Mouse (Mus musculus): ENCODE measurements around the gene Fam234b. TPM values are rescaled to one million over a fixed set of nuclear protein-coding genes. Genes with fewer than 3 reads are reported as not detected.

Fam234b gene
- 36.3 and 37.5 TPM in 2 replicates for polyA plus RNA-seq (2016; fragmentation: Nextera tagmentation; extraction: Ambion mirVana)

- Histone ChIP-seq H3K9me3 (replicated peaks) (no peaks in the 10 kb centered on the region), H3K36me3 (peaks cover 43% of the 10 kb centered on the region), H3K4me1 (peaks cover 77% of the 10 kb centered on the region), H3K9ac (peak within 1 kb of the TSS; percentile 96), H3K27me3 (replicated peaks) (no peaks in the 10 kb centered on the region), H3K4me2 (peak within 1 kb of the TSS; percentile 70), H3K27ac (peak within 1 kb of the TSS; percentile 99), H3K4me3 (peak within 1 kb of the TSS; percentile 87)
- peak; percentile 77 for ATAC-seq
- WGBS (ENCODE audit: insufficient replicate concordance): under 1% methylated on average over 52 of the region's 52 CpGs
Measured at GRCm38 (mm10) chr6:135197921-135198532, at the start of gene Fam234b, which contains the start of gene Hebp1. Gene Fam234b (plus strand): TSS chr6:135197977. Gene Hebp1 (minus strand): TSS chr6:135198022.

GRCm38 (mm10) chr6:135148506-135148905, 49.3 kb upstream of the Fam234b start:
- 35% methylated on average over 1 of the region's 1 CpGs for WGBS (ENCODE audit: insufficient replicate concordance)
- H3K27me3 ChIP-seq (replicated peaks): no peaks in the 10 kb centered on the region
- ATAC-seq: peak; percentile 14; the same call in 1 of the 2 replicates
- no peak overlapping the region for H3K27ac ChIP-seq
- H3K36me3 ChIP-seq: peaks cover 97% of the 10 kb centered on the region
- no peak overlapping the region for H3K9ac ChIP-seq
- H3K4me1 ChIP-seq: peaks cover 4% of the 10 kb centered on the region; the same call in 1 of the 2 replicates
- H3K9me3 ChIP-seq (replicated peaks): no peaks in the 10 kb centered on the region
- H3K4me3 ChIP-seq: no peak overlapping the region
- H3K4me2 ChIP-seq: no peak overlapping the region

- WGBS (ENCODE audit: insufficient replicate concordance): 80% methylated on average over 4 of the region's 4 CpGs
- peaks cover 97% of the 10 kb centered on the region for H3K36me3 ChIP-seq
- H3K4me2 ChIP-seq: no peak overlapping the region
- ATAC-seq: 0 out of 2 replicates have a peak, but pooled peaks have one; percentile 3
- no peaks in the 10 kb centered on the region; the same call in 1 of the 2 replicates for H3K4me1 ChIP-seq
- no peak overlapping the region for H3K27ac ChIP-seq
- H3K4me3 ChIP-seq: no peak overlapping the region
- no peak overlapping the region for H3K9ac ChIP-seq
- no peaks in the 10 kb centered on the region for H3K9me3 ChIP-seq (replicated peaks)
- H3K27me3 ChIP-seq (replicated peaks): no peaks in the 10 kb centered on the region
Measured at GRCm38 (mm10) chr6:135149175-135149574, 48.6 kb upstream of the Fam234b start.

GRCm38 (mm10) chr6:135149722-135150121, 48.1 kb upstream of the Fam234b start:
- peaks cover 97% of the 10 kb centered on the region for H3K36me3 ChIP-seq
- peak; percentile 44; the same call in 1 of the 2 replicates for ATAC-seq
- H3K27me3 ChIP-seq (replicated peaks): no peaks in the 10 kb centered on the region
- 73% methylated on average over 4 of the region's 4 CpGs for WGBS (ENCODE audit: insufficient replicate concordance)
- H3K27ac ChIP-seq: no peak overlapping the region
- no peaks in the 10 kb centered on the region; the same call in 1 of the 2 replicates for H3K4me1 ChIP-seq
- no peak overlapping the region for H3K4me3 ChIP-seq
- H3K4me2 ChIP-seq: no peak overlapping the region
- no peak overlapping the region for H3K9ac ChIP-seq
- H3K9me3 ChIP-seq (replicated peaks): no peaks in the 10 kb centered on the region

- no peaks in the 10 kb centered on the region for H3K27me3 ChIP-seq (replicated peaks)
- peak; percentile 48 for ATAC-seq
- WGBS (ENCODE audit: insufficient replicate concordance): 26% methylated on average over 5 of the region's 5 CpGs
- no peaks in the 10 kb centered on the region for H3K9me3 ChIP-seq (replicated peaks)
- no peak overlapping the region for H3K27ac ChIP-seq
- no peak overlapping the region for H3K4me2 ChIP-seq
- no peak overlapping the region for H3K9ac ChIP-seq
- peaks cover 97% of the 10 kb centered on the region for H3K36me3 ChIP-seq
- H3K4me3 ChIP-seq: no peak overlapping the region
- H3K4me1 ChIP-seq: no peaks in the 10 kb centered on the region
Measured at GRCm38 (mm10) chr6:135150311-135150710, 47.5 kb upstream of the Fam234b start.

- H3K36me3 ChIP-seq: peaks cover 78% of the 10 kb centered on the region
Measured at GRCm38 (mm10) chr6:135153719-135154118, 44.1 kb upstream of the Fam234b start.

GRCm38 (mm10) chr6:135156597-135156996, 41.2 kb upstream of the Fam234b start:
- WGBS (ENCODE audit: insufficient replicate concordance): 41% methylated on average over 8 of the region's 8 CpGs
- H3K4me1 ChIP-seq: peaks cover 53% of the 10 kb centered on the region
- peak; percentile 58 for ATAC-seq
- peaks cover 76% of the 10 kb centered on the region for H3K36me3 ChIP-seq
- H3K27me3 ChIP-seq (replicated peaks): no peaks in the 10 kb centered on the region
- H3K4me2 ChIP-seq: no peak overlapping the region
- H3K27ac ChIP-seq: no peak overlapping the region
- no peaks in the 10 kb centered on the region for H3K9me3 ChIP-seq (replicated peaks)
- no peak overlapping the region for H3K4me3 ChIP-seq
- 0 out of 2 replicates have a peak overlapping the region, but pooled peaks have one; percentile 5 for H3K9ac ChIP-seq

More at GRCm38 (mm10) chr6:135153719-135154118, 44.1 kb upstream of the Fam234b start:
- no peak overlapping the region for H3K4me2 ChIP-seq
- H3K9me3 ChIP-seq (replicated peaks): no peaks in the 10 kb centered on the region
- no peak for ATAC-seq
- H3K27ac ChIP-seq: no peak overlapping the region
- H3K9ac ChIP-seq: no peak overlapping the region
- 84% methylated on average over 5 of the region's 5 CpGs for WGBS (ENCODE audit: insufficient replicate concordance)
- no peaks in the 10 kb centered on the region for H3K27me3 ChIP-seq (replicated peaks)
- no peak overlapping the region for H3K4me3 ChIP-seq
- peaks cover 26% of the 10 kb centered on the region for H3K4me1 ChIP-seq

- no peaks in the 10 kb centered on the region for H3K9me3 ChIP-seq (replicated peaks)
- no peak overlapping the region for H3K4me3 ChIP-seq
- peaks cover 60% of the 10 kb centered on the region for H3K4me1 ChIP-seq
- 0 out of 2 replicates have a peak overlapping the region, but pooled peaks have one; percentile 27 for H3K9ac ChIP-seq
- H3K36me3 ChIP-seq: peaks cover 74% of the 10 kb centered on the region
- H3K4me2 ChIP-seq: no peak overlapping the region
- WGBS (ENCODE audit: insufficient replicate concordance): 71% methylated on average over 4 of the region's 4 CpGs
- no peaks in the 10 kb centered on the region for H3K27me3 ChIP-seq (replicated peaks)
- no peak overlapping the region for H3K27ac ChIP-seq
- peak; percentile 34; the same call in 1 of the 2 replicates for ATAC-seq
Measured at GRCm38 (mm10) chr6:135157496-135157895, 40.3 kb upstream of the Fam234b start.

- H3K27ac ChIP-seq: peak overlapping the region; percentile 41
- H3K4me1 ChIP-seq: peaks cover 70% of the 10 kb centered on the region
- H3K9me3 ChIP-seq (replicated peaks): no peaks in the 10 kb centered on the region
- peaks cover 74% of the 10 kb centered on the region for H3K36me3 ChIP-seq
- ATAC-seq: no peak
- H3K27me3 ChIP-seq (replicated peaks): no peaks in the 10 kb centered on the region
- no peak overlapping the region for H3K4me2 ChIP-seq
- no peak overlapping the region for H3K4me3 ChIP-seq
- WGBS (ENCODE audit: insufficient replicate concordance): 68% methylated on average over 4 of the region's 4 CpGs
- H3K9ac ChIP-seq: 0 out of 2 replicates have a peak overlapping the region, but pooled peaks have one; percentile 27
Measured at GRCm38 (mm10) chr6:135158509-135158908, 39.3 kb upstream of the Fam234b start.

- ATAC-seq: no peak
- Histone ChIP-seq H3K27ac (peak overlapping the region; percentile 33; the same call in 1 of the 2 replicates), H3K9me3 (replicated peaks) (no peaks in the 10 kb centered on the region), H3K27me3 (replicated peaks) (no peaks in the 10 kb centered on the region), H3K4me2 (0 out of 2 replicates have a peak overlapping the region, but pooled peaks have one; percentile 8), H3K4me1 (peaks cover 97% of the 10 kb centered on the region), H3K4me3 (no peak overlapping the region), H3K36me3 (peaks cover 68% of the 10 kb centered on the region), H3K9ac (peak overlapping the region; percentile 1; the same call in 1 of the 2 replicates)
- 47% methylated on average over 4 of the region's 4 CpGs for WGBS (ENCODE audit: insufficient replicate concordance)
Measured at GRCm38 (mm10) chr6:135161356-135161755, 36.4 kb upstream of the Fam234b start.

GRCm38 (mm10) chr6:135162311-135162710, 35.5 kb upstream of the Fam234b start:
- H3K27ac ChIP-seq: peak overlapping the region; percentile 95
- peak overlapping the region; percentile 49; the same call in 1 of the 2 replicates for H3K4me2 ChIP-seq
- H3K27me3 ChIP-seq (replicated peaks): no peaks in the 10 kb centered on the region
- 83% methylated on average over 3 of the region's 3 CpGs for WGBS (ENCODE audit: insufficient replicate concordance)
- no peak overlapping the region for H3K9ac ChIP-seq
- H3K36me3 ChIP-seq: peaks cover 63% of the 10 kb centered on the region
- H3K4me3 ChIP-seq: no peak overlapping the region
- peaks cover 96% of the 10 kb centered on the region for H3K4me1 ChIP-seq
- ATAC-seq: no peak
- no peaks in the 10 kb centered on the region for H3K9me3 ChIP-seq (replicated peaks)

- Histone ChIP-seq H3K4me3 (0 out of 2 replicates have a peak overlapping the region, but pooled peaks have one; percentile 8), H3K4me2 (peak overlapping the region; percentile 49), H3K27ac (peak overlapping the region; percentile 95), H3K27me3 (replicated peaks) (no peaks in the 10 kb centered on the region), H3K9me3 (replicated peaks) (no peaks in the 10 kb centered on the region), H3K4me1 (peaks cover 90% of the 10 kb centered on the region), H3K36me3 (peaks cover 60% of the 10 kb centered on the region), H3K9ac (peak overlapping the region; percentile 55; the same call in 1 of the 2 replicates)
- 30% methylated on average over 4 of the region's 4 CpGs for WGBS (ENCODE audit: insufficient replicate concordance)
- no peak for ATAC-seq
Measured at GRCm38 (mm10) chr6:135162861-135163260, 34.9 kb upstream of the Fam234b start.

Data from liver, embryonic 12.5 days (tissue).